ENCODE assay signal across 9 mouse cellular contexts in genomic region chr6:45323505-45323904, GRCm38 (mm10).
DNase-seq lines count a peak whose midpoint lies in the region; ATAC-seq and TF ChIP-seq lines count a peak whose summit lies in the region.
"Had no signal": no experiment of that assay in that cellular context is flagged by ENCODE, and none has a peak within 500 bp of the region (broad histone marks: within the 10 kb centered on the region; RNA-seq: fewer than 3 reads in every experiment).

No protein-coding gene starts in this region.

- H3K4me3 ChIP-seq in hindbrain, embryonic 14.5 days (replicated peaks; ENCODE audit: low read length) = no peak overlapping the region
- no peak overlapping the region for H3K4me3 ChIP-seq in hindbrain, embryonic 13.5 days
- no peak overlapping the region for H3K4me3 ChIP-seq in limb, embryonic 14.5 days (replicated peaks; ENCODE audit: low read length)
- H3K4me3 ChIP-seq in small intestine, adult 2 months (ENCODE audit: low read depth, low read length) = no peak overlapping the region
- H3K4me3 ChIP-seq: embryonic facial prominence, embryonic 12.5 days had no signal

- no peak overlapping the region for H3K27ac ChIP-seq in hindbrain, embryonic 14.5 days
- H3K27ac ChIP-seq in hindbrain, embryonic 13.5 days = no peak overlapping the region
- H3K27ac ChIP-seq in limb, embryonic 14.5 days (replicated peaks; ENCODE audit: low read depth, low read length) = no peak overlapping the region
- H3K27ac ChIP-seq in small intestine, adult 2 months (ENCODE audit: insufficient read depth, low read depth, low read length) = no peak overlapping the region
- H3K27ac ChIP-seq: embryonic facial prominence, embryonic 12.5 days had no signal

- WGBS in hindbrain, embryonic 14.5 days = 2% methylated on average over 2 of the region's 2 CpGs
- WGBS in hindbrain, embryonic 13.5 days = 9% methylated on average over 2 of the region's 2 CpGs
- WGBS in limb, embryonic 14.5 days = 5% methylated on average over 2 of the region's 2 CpGs
- WGBS in small intestine, adult 2 months = 6% methylated on average over 2 of the region's 2 CpGs

- no peaks in the 10 kb centered on the region for H3K27me3 ChIP-seq in hindbrain, embryonic 14.5 days (ENCODE audit: control insufficient read depth, insufficient read depth, low read length)
- H3K27me3 ChIP-seq in hindbrain, embryonic 13.5 days = no peaks in the 10 kb centered on the region
- H3K27me3 ChIP-seq in limb, embryonic 14.5 days (ENCODE audit: control insufficient read depth, insufficient read depth, low read length) = no peaks in the 10 kb centered on the region
- no peaks in the 10 kb centered on the region for H3K27me3 ChIP-seq in small intestine, adult 2 months (ENCODE audit: control insufficient read depth, insufficient read depth, low read length)
- H3K27me3 ChIP-seq: embryonic facial prominence, embryonic 12.5 days had no signal

- TF ChIP-seq CTCF in small intestine, adult 2 months (IDR thresholded peaks at IDR 0.05; ENCODE audit: extremely low read depth, insufficient read length, insufficient replicate concordance, low read depth, low read length) = peak; percentile 47; the same call in 1 of the 2 replicates

- no peak overlapping the region for H3K4me2 ChIP-seq in hindbrain, embryonic 14.5 days (replicated peaks)
- H3K4me2 ChIP-seq in hindbrain, embryonic 13.5 days = no peak overlapping the region
- no peak overlapping the region for H3K4me2 ChIP-seq in limb, embryonic 14.5 days (replicated peaks; ENCODE audit: low read depth, low read length, severe bottlenecking)
- H3K4me2 ChIP-seq: embryonic facial prominence, embryonic 12.5 days had no signal

- no peaks in the 10 kb centered on the region for H3K36me3 ChIP-seq in hindbrain, embryonic 14.5 days (replicated peaks; ENCODE audit: control insufficient read depth, insufficient read depth)
- H3K36me3 ChIP-seq in hindbrain, embryonic 13.5 days = no peaks in the 10 kb centered on the region
- no peaks in the 10 kb centered on the region for H3K36me3 ChIP-seq in limb, embryonic 14.5 days (ENCODE audit: control insufficient read depth, insufficient read depth, low read length)
- H3K36me3 ChIP-seq in small intestine, adult 2 months (ENCODE audit: control insufficient read depth, insufficient read depth, low read length) = no peaks in the 10 kb centered on the region
- H3K36me3 ChIP-seq: embryonic facial prominence, embryonic 12.5 days had no signal

- no peaks in the 10 kb centered on the region for H3K4me1 ChIP-seq in hindbrain, embryonic 14.5 days (replicated peaks; ENCODE audit: control insufficient read depth, insufficient read depth, low read length)
- no peaks in the 10 kb centered on the region; the same call in 1 of the 2 replicates for H3K4me1 ChIP-seq in hindbrain, embryonic 13.5 days (replicated peaks)
- no peaks in the 10 kb centered on the region for H3K4me1 ChIP-seq in limb, embryonic 14.5 days (ENCODE audit: control insufficient read depth, insufficient read depth, low read length)
- no peaks in the 10 kb centered on the region for H3K4me1 ChIP-seq in small intestine, adult 2 months (ENCODE audit: control insufficient read depth, insufficient read depth, insufficient read length, low read length)
- H3K4me1 ChIP-seq: embryonic facial prominence, embryonic 12.5 days had no signal

- H3K9ac ChIP-seq in hindbrain, embryonic 14.5 days = no peak overlapping the region
- no peak overlapping the region for H3K9ac ChIP-seq in hindbrain, embryonic 13.5 days
- no peak overlapping the region for H3K9ac ChIP-seq in limb, embryonic 14.5 days (ENCODE audit: low read depth, low read length, severe bottlenecking)
- H3K9ac ChIP-seq: embryonic facial prominence, embryonic 12.5 days had no signal

- no peaks in the 10 kb centered on the region for H3K9me3 ChIP-seq in hindbrain, embryonic 14.5 days (ENCODE audit: control insufficient read depth, low read length)
- H3K9me3 ChIP-seq in hindbrain, embryonic 13.5 days = no peaks in the 10 kb centered on the region
- no peaks in the 10 kb centered on the region for H3K9me3 ChIP-seq in limb, embryonic 14.5 days (ENCODE audit: control insufficient read depth, low read length)
- H3K9me3 ChIP-seq: embryonic facial prominence, embryonic 12.5 days had no signal

- TF ChIP-seq POLR2A in limb, embryonic 14.5 days (IDR thresholded peaks at IDR 0.05; ENCODE audit: borderline replicate concordance, extremely low read depth, insufficient read depth, insufficient read length) = no peak
- no peak for TF ChIP-seq POLR2A in small intestine, adult 2 months (IDR thresholded peaks at IDR 0.05; ENCODE audit: low read depth, low read length)

- peak; percentile 63 for DNase-seq in hindbrain, embryonic 14.5 days (ENCODE audit: low spot score)
- DNase-seq in ES-CJ7 (ENCODE audit: low read depth, low spot score) = peak; percentile 28
- peak; percentile 23 for DNase-seq in adrenal gland, adult 2 months
- DNase-seq in embryo, embryonic 9.5 days (ENCODE audit: extremely low spot score) = peak; percentile 38
- DNase-seq in limb, embryonic 14.5 days (ENCODE audit: low spot score) = peak; percentile 16
- DNase-seq in c-Kit-positive CD71-positive TER-119-positive erythroid progenitor cells, embryonic 14.5 days (ENCODE audit: low spot score) = no peak

- no peak for ATAC-seq in hindbrain, embryonic 14.5 days (ENCODE audit: low FRiP score)
- no peak for ATAC-seq in hindbrain, embryonic 13.5 days (ENCODE audit: low FRiP score)
- no peak for ATAC-seq in limb, embryonic 14.5 days (ENCODE audit: low FRiP score, low read depth)
